Mouse (Mus musculus): ENCODE results near the gene Ice1. TPM values are rescaled to one million over a fixed set of nuclear protein-coding genes. Genes with fewer than 3 reads are reported as not detected.

The Ice1 gene
- polyA plus RNA-seq, 1 experiment from 2014 or later, result 20.3 TPM

DNA sequence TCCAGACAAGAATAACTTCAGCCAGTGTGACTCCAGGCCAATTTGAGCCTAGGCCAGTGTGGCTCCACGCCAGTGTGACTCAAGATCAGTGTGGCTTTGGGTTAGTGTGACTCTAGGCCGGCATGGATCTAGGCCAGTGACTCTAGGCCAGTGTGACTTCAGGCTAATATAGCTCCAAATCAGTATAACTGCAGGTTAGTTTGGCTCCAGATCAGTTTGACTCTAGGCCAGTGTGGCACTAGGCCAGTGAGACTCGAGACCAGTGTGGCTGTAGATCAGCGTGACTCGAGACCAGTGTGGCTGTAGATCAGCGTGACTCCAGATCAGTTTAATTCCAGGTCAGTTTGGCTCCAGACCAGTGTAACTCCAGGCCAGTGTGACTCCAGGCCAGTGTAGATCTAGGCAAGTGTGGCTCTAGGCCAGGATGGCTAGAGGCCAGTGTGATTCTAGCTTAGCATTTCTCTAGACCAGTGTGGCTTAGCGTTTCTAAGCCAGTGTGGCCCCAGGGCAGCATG is 47.1 kb downstream of the Ice1 start:
- Histone ChIP-seq H3K27ac (no peak overlapping the region), H3K36me3 (peaks cover 80% of the 10 kb centered on the region), H3K27me3 (ENCODE audit: insufficient read depth, poor library complexity, severe bottlenecking) (no peaks in the 10 kb centered on the region), H3K4me1 (no peaks in the 10 kb centered on the region), H3K9me3 (no peaks in the 10 kb centered on the region), H3K4me3 (no peak overlapping the region)
- WGBS, result 90% methylated on average over 7 of the region's 7 CpGs
- DNase-seq (ENCODE audit: low spot score), result no peak

DNA sequence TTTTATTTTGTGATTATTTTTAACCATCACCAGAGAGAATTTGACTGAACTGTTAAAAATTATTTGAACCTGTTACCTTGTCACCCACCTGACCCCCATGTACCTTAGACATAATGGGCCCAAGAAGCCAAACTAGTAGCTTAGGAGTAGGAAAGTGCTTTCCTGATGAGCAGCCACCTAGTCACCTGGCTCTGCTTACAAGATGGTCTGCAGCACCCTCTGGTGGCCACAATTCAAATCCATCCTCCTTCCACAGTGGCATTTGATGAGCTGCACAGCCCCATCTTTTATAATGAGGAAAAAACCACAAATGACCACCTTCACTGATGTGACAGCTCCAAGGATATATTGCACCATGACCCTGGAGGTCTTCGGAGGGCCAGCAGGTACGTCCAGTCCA is 50.5 kb downstream of the Ice1 start:
- no peak overlapping the region for H3K27ac ChIP-seq
- WGBS, result 83% methylated on average over 2 of the region's 2 CpGs
- no peak for DNase-seq (ENCODE audit: low spot score)
- no peaks in the 10 kb centered on the region for H3K9me3 ChIP-seq
- no peaks in the 10 kb centered on the region for H3K4me1 ChIP-seq
- no peak overlapping the region for H3K4me3 ChIP-seq
- peaks cover 47% of the 10 kb centered on the region for H3K36me3 ChIP-seq
- no peaks in the 10 kb centered on the region for H3K27me3 ChIP-seq (ENCODE audit: insufficient read depth, poor library complexity, severe bottlenecking)

DNA sequence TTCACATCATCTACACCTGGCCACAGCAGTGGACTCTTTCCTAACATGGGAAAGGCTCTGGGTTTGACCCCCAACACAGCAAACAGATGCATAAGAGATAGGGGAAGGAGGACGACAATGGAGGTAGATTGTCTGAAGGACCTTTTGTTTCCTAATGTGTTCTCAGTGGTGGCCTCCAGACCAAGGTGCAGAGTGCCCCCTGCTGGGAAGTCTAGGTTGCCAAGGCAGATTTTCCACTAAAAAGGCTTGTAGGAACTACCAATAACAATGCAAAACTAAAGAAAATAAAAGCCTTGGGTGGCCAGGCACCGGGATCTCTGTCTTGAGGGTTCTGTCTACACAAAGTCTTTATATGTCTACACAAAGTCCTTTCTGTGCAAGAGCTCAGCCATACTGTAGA is 54.9 kb downstream of the Ice1 start:
- H3K36me3 ChIP-seq, result peaks cover 16% of the 10 kb centered on the region
- no peaks in the 10 kb centered on the region for H3K9me3 ChIP-seq
- DNase-seq (ENCODE audit: low spot score), result no peak

DNA sequence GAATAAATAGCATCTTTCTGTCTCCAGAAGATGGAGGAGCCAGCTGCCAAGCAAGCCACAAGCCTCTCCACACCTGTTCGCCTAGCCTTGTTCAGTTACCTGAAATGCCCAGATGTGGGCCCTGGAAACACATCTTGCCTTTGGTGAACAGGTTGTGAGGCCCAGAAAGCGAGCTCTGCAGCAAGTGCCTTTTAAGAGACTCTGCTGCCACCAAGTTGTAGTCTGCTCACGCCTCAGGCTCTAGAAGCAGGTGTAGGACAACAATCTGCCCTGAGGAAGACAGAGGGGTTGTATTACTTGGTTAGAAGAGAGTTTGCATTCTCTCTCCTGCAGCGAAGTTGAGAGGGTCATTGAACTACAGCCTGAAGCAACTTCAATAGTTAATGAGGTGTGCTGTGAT is 55.9 kb downstream of the Ice1 start:
- no peak for DNase-seq (ENCODE audit: low spot score)
- Histone ChIP-seq H3K36me3 (peaks cover 11% of the 10 kb centered on the region), H3K4me3 (no peak overlapping the region), H3K27ac (no peak overlapping the region), H3K4me1 (no peaks in the 10 kb centered on the region), H3K27me3 (ENCODE audit: insufficient read depth, poor library complexity, severe bottlenecking) (no peaks in the 10 kb centered on the region), H3K9me3 (no peaks in the 10 kb centered on the region)
- WGBS, result 86% methylated on average over 4 of the region's 4 CpGs

More for the DNA sequence above, 54.9 kb downstream of the Ice1 start:
- Histone ChIP-seq H3K27ac (no peak overlapping the region), H3K27me3 (ENCODE audit: insufficient read depth, poor library complexity, severe bottlenecking) (no peaks in the 10 kb centered on the region), H3K4me1 (no peaks in the 10 kb centered on the region), H3K4me3 (no peak overlapping the region)
- WGBS, result 32% methylated on average over 2 of the region's 2 CpGs

DNA sequence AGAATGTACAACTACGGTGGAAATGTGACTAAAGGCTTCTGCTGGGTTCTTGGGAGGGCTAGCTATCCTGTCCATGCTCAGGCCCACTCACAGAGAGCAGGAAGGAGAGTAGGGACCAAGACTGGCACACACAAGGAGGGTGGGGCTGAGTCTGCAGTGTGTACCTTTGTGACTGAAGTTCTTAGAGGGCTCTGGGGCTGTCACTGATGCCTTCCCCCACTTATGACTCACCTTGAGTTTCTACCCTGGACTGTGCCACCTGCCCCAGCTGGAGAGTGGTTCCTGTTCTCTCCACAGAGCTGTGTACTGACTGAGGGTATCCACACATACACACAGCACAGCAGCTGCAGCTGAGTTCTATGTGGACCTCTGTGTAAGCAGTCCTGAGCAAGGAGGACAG is 63.2 kb downstream of the Ice1 start:
- Histone ChIP-seq H3K27me3 (ENCODE audit: insufficient read depth, poor library complexity, severe bottlenecking) (no peaks in the 10 kb centered on the region), H3K4me1 (no peaks in the 10 kb centered on the region), H3K9me3 (no peaks in the 10 kb centered on the region), H3K36me3 (no peaks in the 10 kb centered on the region), H3K27ac (no peak overlapping the region), H3K4me3 (no peak overlapping the region)
- no peak for DNase-seq (ENCODE audit: low spot score)
- WGBS, result 86% methylated on average over 1 of the region's 1 CpGs

DNA sequence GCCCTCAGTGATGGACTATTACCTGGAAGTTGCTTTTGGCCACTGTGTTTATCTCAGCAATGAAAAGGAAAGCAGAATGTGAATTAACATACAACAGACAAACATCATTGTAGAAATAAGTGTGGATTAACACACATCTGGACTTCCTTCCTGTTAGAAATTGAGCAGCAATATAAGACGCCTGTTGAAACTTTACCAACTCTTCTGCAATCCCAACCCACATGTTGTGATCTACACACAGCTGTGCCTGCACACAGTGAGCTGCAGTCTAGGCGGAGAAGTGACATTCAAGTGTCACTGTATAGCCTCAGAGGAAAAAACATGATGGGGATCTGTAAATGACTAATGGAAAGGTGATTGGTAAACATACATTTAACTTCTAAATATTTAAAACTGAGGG is 69.5 kb downstream of the Ice1 start:
- WGBS, result 66% methylated on average over 2 of the region's 2 CpGs

DNA sequence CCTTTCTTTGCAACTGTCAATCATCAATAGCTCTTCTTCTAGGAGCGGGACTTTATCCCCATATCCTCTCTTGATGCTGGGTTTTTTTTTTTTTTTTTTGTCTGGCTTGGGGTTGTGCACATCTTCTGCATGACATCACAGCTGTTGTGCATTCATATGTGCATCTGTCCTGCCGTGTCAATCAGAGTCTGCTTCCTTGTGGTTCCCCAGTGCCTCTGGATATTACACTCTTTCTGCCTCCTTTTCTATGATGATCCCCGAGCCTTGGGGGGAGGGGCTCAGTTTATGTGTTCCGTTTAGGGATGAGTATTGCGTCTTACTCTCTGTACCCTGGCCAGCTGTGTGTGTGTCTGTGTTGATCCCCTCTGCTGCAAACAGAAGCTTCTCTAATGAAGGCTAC is 84.0 kb downstream of the Ice1 start:
- no peak for DNase-seq (ENCODE audit: low spot score)
- no peak overlapping the region for H3K27ac ChIP-seq

More for the DNA sequence above, 69.5 kb downstream of the Ice1 start:
- Histone ChIP-seq H3K36me3 (no peaks in the 10 kb centered on the region), H3K27me3 (ENCODE audit: insufficient read depth, poor library complexity, severe bottlenecking) (no peaks in the 10 kb centered on the region), H3K4me3 (no peak overlapping the region), H3K27ac (no peak overlapping the region), H3K9me3 (no peaks in the 10 kb centered on the region), H3K4me1 (no peaks in the 10 kb centered on the region)
- no peak for DNase-seq (ENCODE audit: low spot score)

DNA sequence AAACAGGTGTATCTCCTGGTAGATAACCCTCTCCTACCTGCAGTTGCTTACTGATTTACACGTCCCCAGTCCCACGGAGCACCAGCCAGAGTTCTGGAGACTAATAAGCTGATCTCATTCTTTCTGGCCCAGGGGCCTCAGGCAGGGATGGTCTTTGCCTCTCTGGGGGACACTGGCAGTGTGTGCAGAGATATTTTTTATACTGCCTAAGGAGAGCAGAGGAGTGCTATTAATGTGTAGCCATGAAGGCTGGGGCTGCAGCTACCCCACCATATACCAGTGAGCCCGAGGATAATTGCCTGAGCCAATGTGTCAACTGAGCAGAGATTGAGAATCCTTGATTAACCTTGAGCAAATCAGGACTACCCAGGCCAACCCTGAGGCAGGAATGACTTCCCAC is 90.0 kb downstream of the Ice1 start:
- no peak overlapping the region for H3K4me3 ChIP-seq
- H3K27ac ChIP-seq, result no peak overlapping the region
- 35% methylated on average over 3 of the region's 3 CpGs for WGBS
- no peaks in the 10 kb centered on the region for H3K9me3 ChIP-seq
- no peak for DNase-seq (ENCODE audit: low spot score)
- no peaks in the 10 kb centered on the region for H3K36me3 ChIP-seq
- H3K4me1 ChIP-seq, result no peaks in the 10 kb centered on the region
- no peaks in the 10 kb centered on the region for H3K27me3 ChIP-seq (ENCODE audit: insufficient read depth, poor library complexity, severe bottlenecking)

More for the DNA sequence above, 84.0 kb downstream of the Ice1 start:
- no peaks in the 10 kb centered on the region for H3K36me3 ChIP-seq
- H3K4me1 ChIP-seq, result no peaks in the 10 kb centered on the region
- H3K27me3 ChIP-seq (ENCODE audit: insufficient read depth, poor library complexity, severe bottlenecking), result no peaks in the 10 kb centered on the region
- H3K9me3 ChIP-seq, result no peaks in the 10 kb centered on the region
- H3K4me3 ChIP-seq, result no peak overlapping the region
- WGBS, result 82% methylated on average over 5 of the region's 5 CpGs

DNA sequence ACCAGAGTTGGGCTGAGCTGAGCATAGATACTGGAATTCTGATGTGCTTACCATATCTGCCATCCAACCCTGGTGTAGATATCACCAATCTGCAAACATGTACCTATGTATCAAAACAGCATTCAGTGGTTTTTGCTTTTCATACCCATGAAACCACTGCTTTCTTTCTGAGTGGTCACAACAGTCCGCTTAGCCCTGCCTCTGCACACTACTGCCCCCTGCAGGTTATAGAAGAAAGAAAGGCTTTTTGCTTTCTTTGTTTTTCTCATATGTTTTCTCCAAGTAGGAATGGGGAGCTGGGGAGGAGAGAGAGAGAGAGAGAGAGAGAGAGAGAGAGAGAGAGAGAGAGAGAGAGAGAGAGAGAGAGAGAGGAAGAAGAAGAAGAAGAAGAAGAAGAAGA is 92.2 kb downstream of the Ice1 start:
- Histone ChIP-seq H3K27ac (no peak overlapping the region), H3K36me3 (no peaks in the 10 kb centered on the region), H3K27me3 (ENCODE audit: insufficient read depth, poor library complexity, severe bottlenecking) (no peaks in the 10 kb centered on the region), H3K4me1 (no peaks in the 10 kb centered on the region), H3K4me3 (no peak overlapping the region), H3K9me3 (no peaks in the 10 kb centered on the region)
- 6% methylated on average over 1 of the region's 1 CpGs for WGBS
- no peak for DNase-seq (ENCODE audit: low spot score)

DNA sequence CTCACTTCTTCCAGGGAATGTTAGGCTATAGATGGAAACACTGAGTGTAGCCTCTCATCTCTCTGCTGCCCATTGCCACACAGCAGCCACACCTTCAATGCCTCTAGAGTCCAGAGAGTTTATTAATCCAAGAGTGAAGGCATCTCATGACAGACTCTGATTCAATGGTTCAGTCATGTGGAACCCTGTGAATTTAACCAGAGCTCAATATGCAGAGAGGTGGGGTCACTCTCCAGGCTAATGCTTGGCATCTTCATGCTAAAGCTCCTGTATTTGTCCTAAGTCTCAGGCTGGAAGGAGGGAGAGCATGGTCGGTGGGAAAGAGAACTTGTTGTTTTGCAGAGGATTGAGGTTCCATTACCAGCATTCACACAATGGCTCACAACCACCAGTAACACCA is 97.6 kb downstream of the Ice1 start:
- Histone ChIP-seq H3K9me3 (no peaks in the 10 kb centered on the region; the same call in 1 of the 2 replicates), H3K4me3 (no peak overlapping the region), H3K27ac (no peak overlapping the region), H3K36me3 (no peaks in the 10 kb centered on the region), H3K27me3 (ENCODE audit: insufficient read depth, poor library complexity, severe bottlenecking) (no peaks in the 10 kb centered on the region), H3K4me1 (no peaks in the 10 kb centered on the region)
- DNase-seq (ENCODE audit: low spot score), result no peak
- WGBS, result 67% methylated on average over 1 of the region's 1 CpGs

DNA sequence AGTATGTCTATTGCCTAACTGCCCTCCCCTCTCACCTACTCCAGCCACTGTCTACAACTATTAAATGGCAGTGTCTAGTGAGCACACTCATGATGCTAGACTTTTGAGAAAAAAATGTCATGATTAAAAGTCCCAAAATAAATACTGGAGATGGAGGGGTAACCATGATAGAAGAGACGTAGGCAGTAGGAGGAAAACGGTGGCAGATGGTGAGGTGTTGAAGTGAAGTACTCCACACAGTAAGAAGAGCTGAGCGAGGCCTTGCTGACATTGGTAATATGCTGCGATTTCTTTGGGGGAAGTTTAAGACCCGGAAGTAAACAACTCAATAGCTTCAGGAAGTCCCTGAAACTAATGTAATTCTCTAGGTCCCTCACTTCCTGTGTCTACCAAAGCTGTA is 104.0 kb downstream of the Ice1 start:
- Histone ChIP-seq H3K27ac (no peak overlapping the region), H3K27me3 (ENCODE audit: insufficient read depth, poor library complexity, severe bottlenecking) (no peaks in the 10 kb centered on the region), H3K36me3 (no peaks in the 10 kb centered on the region), H3K9me3 (no peaks in the 10 kb centered on the region; the same call in 1 of the 2 replicates), H3K4me1 (no peaks in the 10 kb centered on the region), H3K4me3 (no peak overlapping the region)
- DNase-seq (ENCODE audit: low spot score), result no peak
- WGBS, result 81% methylated on average over 5 of the region's 5 CpGs

DNA sequence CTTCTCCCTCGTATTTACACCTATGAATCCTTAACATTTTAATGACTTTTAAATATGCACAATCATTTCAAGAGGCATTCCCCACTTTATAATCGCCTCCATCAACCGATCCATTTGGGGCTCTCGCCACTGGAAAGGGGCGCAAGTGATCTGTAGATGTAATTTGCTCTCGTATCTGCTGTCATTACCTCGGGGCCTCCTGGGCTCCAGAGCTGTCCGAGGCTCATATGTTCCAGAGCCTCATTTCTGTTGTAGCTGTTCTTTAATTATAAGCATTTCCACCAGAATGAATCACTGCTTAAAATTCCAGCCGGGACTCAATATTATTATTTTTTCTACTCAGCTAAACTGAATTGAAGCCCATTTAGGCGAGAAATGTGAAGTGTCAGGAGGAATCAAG is 104.7 kb downstream of the Ice1 start:
- no peak for DNase-seq (ENCODE audit: low spot score)
- 86% methylated on average over 10 of the region's 10 CpGs for whole genome bisulfite sequencing

DNA sequence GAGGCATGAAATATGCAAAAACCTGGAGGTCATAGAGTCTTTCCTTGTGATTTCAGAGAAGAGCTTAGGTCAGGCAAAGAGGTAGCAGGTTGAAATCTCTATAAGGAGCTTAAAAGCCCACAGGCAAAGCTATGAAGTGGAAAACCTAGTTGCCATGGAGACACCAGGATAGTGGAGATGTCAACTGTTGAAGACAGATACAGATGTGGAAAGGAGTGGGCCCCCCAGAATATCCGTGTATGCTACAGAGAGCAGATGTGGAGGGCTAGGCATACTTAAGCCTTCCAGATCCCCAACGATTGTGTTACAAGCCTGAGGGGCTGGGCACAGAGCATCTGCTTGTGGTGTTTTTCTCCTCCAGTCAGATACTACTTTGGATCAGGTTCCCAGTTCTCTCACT is 119.8 kb downstream of the Ice1 start:
- 77% methylated on average over 2 of the region's 2 CpGs for WGBS
- Histone ChIP-seq H3K4me3 (no peak overlapping the region), H3K36me3 (no peaks in the 10 kb centered on the region), H3K27ac (no peak overlapping the region), H3K27me3 (ENCODE audit: insufficient read depth, poor library complexity, severe bottlenecking) (no peaks in the 10 kb centered on the region), H3K4me1 (no peaks in the 10 kb centered on the region), H3K9me3 (no peaks in the 10 kb centered on the region)
- DNase-seq (ENCODE audit: low spot score), result no peak

More for the DNA sequence above, 104.7 kb downstream of the Ice1 start:
- Histone ChIP-seq H3K36me3 (no peaks in the 10 kb centered on the region), H3K27ac (no peak overlapping the region), H3K4me1 (no peaks in the 10 kb centered on the region), H3K4me3 (no peak overlapping the region), H3K9me3 (no peaks in the 10 kb centered on the region), H3K27me3 (ENCODE audit: insufficient read depth, poor library complexity, severe bottlenecking) (no peaks in the 10 kb centered on the region)

DNA sequence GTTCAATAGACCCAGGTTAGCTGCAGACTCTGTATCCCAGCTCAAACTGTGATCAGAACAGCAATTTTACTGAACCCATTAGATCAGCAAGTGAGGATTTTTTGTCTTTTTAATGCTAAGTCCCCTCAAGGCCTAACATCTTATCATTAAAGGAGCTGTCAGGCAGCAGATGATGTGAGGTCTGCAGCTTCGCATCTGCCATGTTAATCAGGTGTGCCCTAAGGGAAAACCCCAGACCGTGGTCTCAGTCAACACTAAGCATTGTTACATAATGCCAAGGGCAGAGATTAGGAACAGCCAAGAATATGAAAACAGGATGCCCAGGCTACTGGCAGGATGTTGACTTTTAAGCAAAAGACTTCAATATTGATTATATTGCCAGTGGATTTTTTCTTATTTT is 122.4 kb downstream of the Ice1 start:
- no peak overlapping the region for H3K27ac ChIP-seq
- H3K4me1 ChIP-seq, result no peaks in the 10 kb centered on the region
- 72% methylated on average over 2 of the region's 2 CpGs for WGBS
- no peak for DNase-seq (ENCODE audit: low spot score)
- no peaks in the 10 kb centered on the region for H3K36me3 ChIP-seq
- no peaks in the 10 kb centered on the region for H3K27me3 ChIP-seq (ENCODE audit: insufficient read depth, poor library complexity, severe bottlenecking)
- no peaks in the 10 kb centered on the region for H3K9me3 ChIP-seq
- H3K4me3 ChIP-seq, result no peak overlapping the region
